Mouse (Mus musculus) stomach, embryonic 14.5 days (tissue): ENCODE data around the gene Hlcs. TPM values are rescaled to one million over a fixed set of nuclear protein-coding genes. Genes with fewer than 3 reads are reported as not detected.

Experiments used
- ATAC-seq: fragments of 200-750 bp; cut with Nextera tagmentation; 2 replicates; pipeline ENCODE4 v1.8.0; 2017; ENCODE audit warnings: low read depth, moderate TSS enrichment; ENCODE audit not compliant: insufficient number of reproducible peaks, insufficient read depth, low FRiP score
- H3K27ac ChIP-seq: fragments of 300-500 bp; sonication (generic); 2 replicates; pipeline ENCODE4 v1.5.1; 2014; ENCODE audit warnings: mild to moderate bottlenecking, low read length, moderate library complexity, mixed read lengths
- H3K27me3 ChIP-seq: fragments of 300-500 bp; sonication (generic); 2 replicates; pipeline ENCODE4 v1.6.1; 2014; ENCODE audit warnings: low read length, control low read depth, mixed read lengths; ENCODE audit not compliant: control insufficient read depth, insufficient read depth
- H3K36me3 ChIP-seq: fragments of 300-500 bp; sonication (generic); 2 replicates; pipeline ENCODE4 v1.6.1; 2014; ENCODE audit warnings: mild to moderate bottlenecking, control low read depth, low read length, moderate library complexity, mixed read lengths; ENCODE audit not compliant: control insufficient read depth, insufficient read depth
- H3K4me1 ChIP-seq: fragments of 300-500 bp; sonication (generic); 2 replicates; pipeline ENCODE4 v1.6.1; 2014; ENCODE audit warnings: low read length, control low read depth, mixed read lengths; ENCODE audit not compliant: control insufficient read depth, insufficient read depth
- H3K4me2 ChIP-seq: fragments of 300-500 bp; sonication (generic); replicated peaks from 2 replicates; pipeline ENCODE4 v1.6.1; 2014; ENCODE audit warnings: low read depth, low read length, control low read depth
- H3K4me3 ChIP-seq: fragments of 300-500 bp; sonication (generic); 2 replicates; pipeline ENCODE4 v1.5.1; 2014; ENCODE audit warnings: low read depth, low read length, control low read depth
- H3K9ac ChIP-seq: fragments of 300-500 bp; sonication (generic); replicated peaks from 2 replicates; pipeline ENCODE4 v1.6.1; 2014; ENCODE audit warnings: low read depth, mild to moderate bottlenecking, control low read depth, low read length, moderate library complexity, mixed read lengths
- H3K9me3 ChIP-seq: fragments of 300-500 bp; sonication (generic); 2 replicates; pipeline ENCODE4 v1.6.1; 2016; ENCODE audit warnings: low read depth, low read length, control low read depth; ENCODE audit not compliant: control insufficient read depth
- WGBS: fragments of 180-500 bp; shearing (Covaris S2); extraction: QIAGEN DNeasy Blood & Tissue Kit; methylation state at CpG from one replicate; pipeline ENCODE4 v1.1.7; 2014; 5-methylcytosine and 5-hydroxymethylcytosine counted together
- polyA plus RNA-seq: library from polyadenylated mRNA; unstranded; fragments of >200 nt; fragmentation: Nextera tagmentation; extraction: Ambion mirVana; gene quantifications from 2 replicates; pipeline ENCODE4 v1.2.1, GENCODE M21; 2014

Gene Hlcs
- polyA plus RNA-seq, 1 experiment from 2014 or later: 10.8 TPM

DNA sequence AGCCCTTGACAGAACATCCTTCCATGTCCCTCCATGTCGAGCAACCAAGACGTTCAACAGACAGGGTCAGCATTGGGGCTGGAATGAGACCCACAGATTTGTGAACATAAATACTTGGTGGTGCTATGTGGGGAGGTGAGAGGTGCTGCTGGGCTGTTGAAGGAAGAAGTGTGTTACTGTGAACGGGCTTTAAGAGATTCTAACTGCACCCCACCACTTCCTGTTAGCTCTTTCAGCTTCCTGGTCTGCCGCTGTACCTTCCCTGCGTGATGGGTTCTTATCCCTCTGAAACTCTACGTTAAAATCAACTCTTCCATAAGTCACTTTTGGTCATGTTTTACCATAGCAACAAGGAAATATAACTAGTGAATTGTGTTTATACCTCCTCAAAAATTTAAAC is 73.8 kb downstream of the Hlcs start:
- Histone ChIP-seq H3K27me3 (no peaks in the 10 kb centered on the region), H3K4me1 (no peaks in the 10 kb centered on the region), H3K4me2 (no peak overlapping the region), H3K9ac (no peak overlapping the region), H3K9me3 (no peaks in the 10 kb centered on the region), H3K27ac (no peak overlapping the region), H3K4me3 (no peak overlapping the region), H3K36me3 (no peaks in the 10 kb centered on the region)
- ATAC-seq: no peak
- 77% methylated on average over 6 of the region's 6 CpGs for WGBS

- ATAC-seq: no peak
- H3K36me3 ChIP-seq: no peaks in the 10 kb centered on the region
- no peaks in the 10 kb centered on the region for H3K4me1 ChIP-seq
- H3K9me3 ChIP-seq: no peaks in the 10 kb centered on the region
- no peak overlapping the region for H3K4me3 ChIP-seq
- H3K27me3 ChIP-seq: no peaks in the 10 kb centered on the region
- no peak overlapping the region for H3K27ac ChIP-seq
- H3K4me2 ChIP-seq: no peak overlapping the region
- WGBS: 95% methylated on average over 7 of the region's 7 CpGs
- no peak overlapping the region for H3K9ac ChIP-seq
Observed at GRCm38 (mm10) chr16:94239146-94239545, 74.2 kb downstream of the Hlcs start.

DNA sequence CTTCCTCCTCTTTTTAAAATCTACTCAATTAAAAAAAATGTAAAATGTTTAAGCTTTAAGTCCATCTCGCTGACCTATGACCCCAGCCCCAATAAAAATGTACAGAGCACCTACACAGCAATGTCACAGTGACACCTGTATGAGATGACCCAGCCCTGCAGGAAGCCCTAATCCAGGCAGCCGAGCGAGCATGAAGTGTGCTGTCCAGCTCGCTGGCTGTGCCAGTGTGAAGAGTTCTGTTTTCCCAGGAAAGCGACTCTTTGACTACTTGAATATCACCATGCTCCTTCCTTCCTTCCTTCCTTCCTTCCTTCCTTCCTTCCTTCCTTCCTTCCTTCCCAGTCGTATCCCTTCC is 76.3 kb downstream of the Hlcs start:
- H3K9me3 ChIP-seq: no peaks in the 10 kb centered on the region
- no peak overlapping the region for H3K4me3 ChIP-seq
- no peaks in the 10 kb centered on the region for H3K36me3 ChIP-seq
- no peaks in the 10 kb centered on the region for H3K4me1 ChIP-seq
- no peak for ATAC-seq
- H3K27ac ChIP-seq: no peak overlapping the region
- H3K27me3 ChIP-seq: no peaks in the 10 kb centered on the region
- 62% methylated on average over 6 of the region's 6 CpGs for WGBS
- no peak overlapping the region for H3K9ac ChIP-seq
- no peak overlapping the region for H3K4me2 ChIP-seq

DNA sequence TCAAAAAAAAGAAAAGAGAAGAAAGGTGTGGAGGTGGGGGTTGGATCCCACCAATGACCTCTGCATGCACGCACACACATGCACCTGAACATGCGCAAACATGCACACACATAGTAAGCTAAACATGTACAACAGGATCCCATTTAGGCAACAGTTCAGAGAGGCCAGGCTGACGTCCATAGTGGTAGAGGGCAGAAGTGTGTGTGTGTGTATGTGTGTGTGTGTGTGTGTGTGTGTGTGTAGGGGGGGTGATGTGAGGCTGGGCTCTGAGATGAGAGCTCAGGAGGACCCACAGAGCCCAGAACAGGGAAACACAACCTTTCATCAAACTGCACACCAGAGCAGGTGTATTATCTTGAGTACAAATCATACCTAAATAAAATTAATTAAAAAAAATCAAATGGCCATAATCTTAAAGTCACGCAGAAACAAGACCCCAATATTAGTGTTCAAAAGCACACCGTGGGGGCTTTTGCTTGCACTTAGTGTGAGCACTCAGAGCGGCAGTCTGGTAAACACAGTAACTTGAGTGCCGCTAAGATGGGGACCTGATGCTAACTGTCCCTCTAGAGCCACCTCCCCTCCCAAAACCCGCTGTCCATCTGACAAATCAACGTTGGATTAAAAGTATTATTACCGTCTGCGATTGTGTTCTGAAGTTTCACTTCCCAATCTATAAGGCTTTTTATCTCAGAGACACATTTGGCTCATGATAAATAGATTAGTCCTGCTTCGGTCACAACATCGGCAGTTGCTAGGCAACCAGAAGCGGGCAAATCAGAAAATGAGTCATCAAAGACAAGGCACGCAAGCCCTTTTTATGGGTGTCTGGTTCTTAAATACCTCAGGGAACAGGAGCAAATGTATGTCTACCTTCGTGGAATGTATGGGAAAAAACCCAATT is 76.9 kb downstream of the Hlcs start:
- Histone ChIP-seq H3K9me3 (no peaks in the 10 kb centered on the region), H3K4me1 (no peaks in the 10 kb centered on the region), H3K4me3 (no peak overlapping the region), H3K27ac (no peak overlapping the region), H3K4me2 (no peak overlapping the region), H3K36me3 (no peaks in the 10 kb centered on the region), H3K9ac (no peak overlapping the region), H3K27me3 (no peaks in the 10 kb centered on the region)
- 47% methylated on average over 16 of the region's 16 CpGs for WGBS
- no peak for ATAC-seq

DNA sequence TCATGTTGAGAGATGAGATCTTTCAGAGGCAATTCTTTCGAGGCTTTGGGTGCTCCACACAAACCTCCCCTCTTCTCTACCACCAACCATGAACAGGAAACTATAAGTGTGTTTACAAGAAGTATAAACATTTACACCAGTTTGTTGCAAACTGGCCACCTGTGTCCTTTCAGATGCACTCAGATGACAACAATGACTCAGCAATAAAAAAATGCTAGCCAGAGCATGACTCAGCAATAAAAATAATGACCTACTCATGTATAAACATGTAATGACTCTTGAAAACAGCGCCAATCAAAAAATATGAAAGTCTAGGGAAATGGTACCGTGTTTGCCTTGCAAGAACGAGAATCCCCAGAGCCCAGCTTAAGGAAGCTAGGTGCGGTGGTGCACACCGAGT is 77.7 kb downstream of the Hlcs start:
- no peak for ATAC-seq
- Histone ChIP-seq H3K9me3 (no peaks in the 10 kb centered on the region), H3K9ac (no peak overlapping the region), H3K27ac (no peak overlapping the region), H3K27me3 (no peaks in the 10 kb centered on the region), H3K4me3 (no peak overlapping the region), H3K4me1 (no peaks in the 10 kb centered on the region), H3K36me3 (no peaks in the 10 kb centered on the region), H3K4me2 (no peak overlapping the region)
- 79% methylated on average over 6 of the region's 6 CpGs for WGBS

DNA sequence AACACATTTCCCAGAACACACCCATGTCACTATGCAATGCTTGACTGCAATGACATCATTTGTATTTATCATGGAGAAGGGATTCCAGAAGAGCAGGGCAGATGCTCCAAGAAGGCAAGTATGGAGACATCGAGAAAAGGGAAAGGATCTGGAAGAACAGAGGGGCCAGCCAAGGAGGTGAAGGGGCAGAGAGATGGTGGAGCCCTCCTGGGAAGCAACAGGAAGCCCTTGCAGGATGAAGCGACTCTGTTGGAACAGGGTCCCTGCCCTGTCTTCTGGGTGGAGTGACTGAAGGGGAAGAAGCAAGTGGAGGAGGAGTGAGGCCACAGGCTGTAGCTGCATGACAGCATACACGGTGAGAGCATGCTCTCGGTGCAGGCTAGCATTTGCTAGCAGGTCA is 79.2 kb downstream of the Hlcs start:
- no peak overlapping the region for H3K4me2 ChIP-seq
- no peak overlapping the region for H3K4me3 ChIP-seq
- WGBS: 58% methylated on average over 4 of the region's 4 CpGs
- no peak overlapping the region for H3K9ac ChIP-seq
- no peaks in the 10 kb centered on the region for H3K27me3 ChIP-seq
- no peaks in the 10 kb centered on the region for H3K9me3 ChIP-seq
- H3K4me1 ChIP-seq: no peaks in the 10 kb centered on the region
- H3K36me3 ChIP-seq: no peaks in the 10 kb centered on the region
- H3K27ac ChIP-seq: no peak overlapping the region
- no peak for ATAC-seq

- WGBS: 83% methylated on average over 12 of the region's 12 CpGs
- no peaks in the 10 kb centered on the region for H3K9me3 ChIP-seq
Observed at GRCm38 (mm10) chr16:94230909-94231575, 82.3 kb downstream of the Hlcs start.

GRCm38 (mm10) chr16:94230499-94230898 is 82.9 kb downstream of the Hlcs start:
- no peaks in the 10 kb centered on the region for H3K27me3 ChIP-seq
- 90% methylated on average over 4 of the region's 4 CpGs for WGBS
- H3K9ac ChIP-seq: no peak overlapping the region
- H3K4me1 ChIP-seq: peaks cover 5% of the 10 kb centered on the region; the same call in 1 of the 2 replicates
- H3K9me3 ChIP-seq: no peaks in the 10 kb centered on the region
- H3K4me3 ChIP-seq: no peak overlapping the region
- ATAC-seq: no peak
- no peaks in the 10 kb centered on the region for H3K36me3 ChIP-seq
- H3K4me2 ChIP-seq: no peak overlapping the region
- H3K27ac ChIP-seq: no peak overlapping the region

More at GRCm38 (mm10) chr16:94230909-94231575, 82.3 kb downstream of the Hlcs start:
- peaks cover 5% of the 10 kb centered on the region; the same call in 1 of the 2 replicates for H3K4me1 ChIP-seq
- no peaks in the 10 kb centered on the region for H3K36me3 ChIP-seq
- no peak overlapping the region for H3K4me3 ChIP-seq
- no peak overlapping the region for H3K27ac ChIP-seq
- H3K4me2 ChIP-seq: no peak overlapping the region
- H3K27me3 ChIP-seq: no peaks in the 10 kb centered on the region
- ATAC-seq: no peak
- H3K9ac ChIP-seq: no peak overlapping the region
